Mouse (Mus musculus): ENCODE data around the gene Defb23. TPM values are rescaled to one million over a fixed set of nuclear protein-coding genes. Genes with fewer than 3 reads are reported as not detected.

The Defb23 gene
- total RNA-seq, 2 experiments from 2014 or later, result not detected

Other genes starting within 250 kb of the Defb23 start
- gene Csnk2a1, start 237.8 kb downstream of the Defb23 start, total RNA-seq (2014; fragmentation: Nextera tagmentation), result 109 and 165 TPM in 2 replicates
- 158 and 161 TPM in 2 replicates for gene Csnk2a1, start 237.8 kb downstream of the Defb23 start, total RNA-seq (2017)
- gene Tbc1d20, start 170.8 kb downstream of the Defb23 start, total RNA-seq (2014; fragmentation: Nextera tagmentation), result 23.5 and 27.8 TPM in 2 replicates
- 11.7 and 12.0 TPM in 2 replicates for gene Tbc1d20, start 170.8 kb downstream of the Defb23 start, total RNA-seq (2017)
- gene Rbck1, start 132.0 kb downstream of the Defb23 start, total RNA-seq (2014; fragmentation: Nextera tagmentation), result 120 and 125 TPM in 2 replicates
- 50.3 and 57.0 TPM in 2 replicates for gene Rbck1, start 132.0 kb downstream of the Defb23 start, total RNA-seq (2017)
- 1.0 TPM in 1 of 2 replicates, not detected in the other for gene Trib3, start 120.6 kb downstream of the Defb23 start, total RNA-seq (2014; fragmentation: Nextera tagmentation)
- gene Trib3, start 120.6 kb downstream of the Defb23 start, total RNA-seq (2017), result not detected in 2 replicates
- gene Nrsn2, start 88.0 kb downstream of the Defb23 start, total RNA-seq (2014; fragmentation: Nextera tagmentation), result not detected in 2 replicates
- not detected in 2 replicates for gene Nrsn2, start 88.0 kb downstream of the Defb23 start, total RNA-seq (2017)
- gene Sox12, start 66.6 kb downstream of the Defb23 start, total RNA-seq (2014; fragmentation: Nextera tagmentation), result 22.9 and 25.1 TPM in 2 replicates
- 2.4 and 7.7 TPM in 2 replicates for gene Sox12, start 66.6 kb downstream of the Defb23 start, total RNA-seq (2017)
- 10.1 and 11.2 TPM in 2 replicates for gene Zcchc3, start 49.6 kb downstream of the Defb23 start, total RNA-seq (2014; fragmentation: Nextera tagmentation)
- gene Zcchc3, start 49.6 kb downstream of the Defb23 start, total RNA-seq (2017), result 6.6 and 7.8 TPM in 2 replicates
- not detected in 2 replicates for gene 6820408C15Rik, start 49.0 kb downstream of the Defb23 start, total RNA-seq (2014; fragmentation: Nextera tagmentation)
- gene 6820408C15Rik, start 49.0 kb downstream of the Defb23 start, total RNA-seq (2017), result not detected in 2 replicates
- gene Defb20, start 12.4 kb upstream of the Defb23 start, total RNA-seq (2014; fragmentation: Nextera tagmentation), result not detected in 2 replicates
- not detected in 2 replicates for gene Defb20, start 12.4 kb upstream of the Defb23 start, total RNA-seq (2017)
- gene Defb22, start 25.5 kb upstream of the Defb23 start, total RNA-seq (2014; fragmentation: Nextera tagmentation), result not detected in 2 replicates
- gene Defb22, start 25.5 kb upstream of the Defb23 start, total RNA-seq (2017), result not detected in 2 replicates
- gene Defb26, start 47.1 kb upstream of the Defb23 start, total RNA-seq (2014; fragmentation: Nextera tagmentation), result not detected in 2 replicates
- gene Defb26, start 47.1 kb upstream of the Defb23 start, total RNA-seq (2017), result not detected in 2 replicates
- not detected in 2 replicates for gene Defb28, start 53.6 kb upstream of the Defb23 start, total RNA-seq (2014; fragmentation: Nextera tagmentation)
- not detected in 2 replicates for gene Defb28, start 53.6 kb upstream of the Defb23 start, total RNA-seq (2017)
- not detected in 2 replicates for gene Defb29, start 75.5 kb upstream of the Defb23 start, total RNA-seq (2014; fragmentation: Nextera tagmentation)
- gene Defb29, start 75.5 kb upstream of the Defb23 start, total RNA-seq (2017), result not detected in 2 replicates
- not detected in 2 replicates for gene Gm17416, start 104.7 kb upstream of the Defb23 start, total RNA-seq (2014; fragmentation: Nextera tagmentation)
- not detected in 2 replicates for gene Gm17416, start 104.7 kb upstream of the Defb23 start, total RNA-seq (2017)
- gene Defb21, start 108.1 kb upstream of the Defb23 start, total RNA-seq (2014; fragmentation: Nextera tagmentation), result not detected in 2 replicates
- gene Defb21, start 108.1 kb upstream of the Defb23 start, total RNA-seq (2017), result not detected in 2 replicates
- not detected in 2 replicates for gene Defb19, start 115.7 kb upstream of the Defb23 start, total RNA-seq (2014; fragmentation: Nextera tagmentation)
- not detected in 2 replicates for gene Defb19, start 115.7 kb upstream of the Defb23 start, total RNA-seq (2017)
- gene Defb45, start 134.8 kb upstream of the Defb23 start, total RNA-seq (2014; fragmentation: Nextera tagmentation), result not detected in 2 replicates
- not detected in 2 replicates for gene Defb45, start 134.8 kb upstream of the Defb23 start, total RNA-seq (2017)
- gene Defb36, start 139.7 kb upstream of the Defb23 start, total RNA-seq (2014; fragmentation: Nextera tagmentation), result not detected in 2 replicates
- gene Defb36, start 139.7 kb upstream of the Defb23 start, total RNA-seq (2017), result not detected in 2 replicates
- not detected in 2 replicates for gene Defb25, start 158.4 kb upstream of the Defb23 start, total RNA-seq (2014; fragmentation: Nextera tagmentation)
- gene Defb25, start 158.4 kb upstream of the Defb23 start, total RNA-seq (2017), result not detected in 2 replicates
- 4.9 TPM in 1 of 2 replicates, not detected in the other for gene Rem1, start 162.3 kb upstream of the Defb23 start, total RNA-seq (2014; fragmentation: Nextera tagmentation)
- not detected in 2 replicates for gene Rem1, start 162.3 kb upstream of the Defb23 start, total RNA-seq (2017)
- gene H13, start 204.8 kb upstream of the Defb23 start, total RNA-seq (2014; fragmentation: Nextera tagmentation), result 66.9 and 68.1 TPM in 2 replicates
- 56.1 and 69.1 TPM in 2 replicates for gene H13, start 204.8 kb upstream of the Defb23 start, total RNA-seq (2017)
- 12.5 and 20.3 TPM in 2 replicates for gene Mcts2, start 222.4 kb upstream of the Defb23 start, total RNA-seq (2014; fragmentation: Nextera tagmentation)
- 5.8 and 6.2 TPM in 2 replicates for gene Mcts2, start 222.4 kb upstream of the Defb23 start, total RNA-seq (2017)